Mouse (Mus musculus) stomach, postnatal 0 days (tissue): ENCODE measurements around the gene Cpne6.

ENCODE experiments used
- CTCF ChIP-seq: IDR thresholded peaks from 2 replicates; pipeline ENCODE4 v1.5.1; 2016; ENCODE audit warnings: antibody characterized with exemption, low read depth, mild to moderate bottlenecking, moderate library complexity
- EP300 ChIP-seq: optimal IDR thresholded peaks from 2 replicates; pipeline ENCODE3; 2016; ENCODE audit warnings: antibody characterized with exemption

- TF ChIP-seq CTCF (no peak), EP300 (no peak)
These were observed 13.3 kb upstream of the Cpne6 start for GRCm38 (mm10) chr14:55496761-55497448.
